Mouse (Mus musculus): ENCODE results near the gene Mybph. TPM values are rescaled to one million over a fixed set of nuclear protein-coding genes. Genes with fewer than 3 reads are reported as not detected.

Mybph gene
- polyA plus RNA-seq, 1 experiment from 2014 or later, result not detected

GRCm38 (mm10) chr1:134236142-134236541, 42.9 kb downstream of the Mybph start:
- Histone ChIP-seq H3K9me3 (ENCODE audit: low read length) (no peaks in the 10 kb centered on the region), H3K4me2 (ENCODE audit: low read depth, low read length) (no peak overlapping the region), H3K36me3 (replicated peaks; ENCODE audit: insufficient read depth, low read length) (no peaks in the 10 kb centered on the region), H3K4me3 (ENCODE audit: low read depth, low read length) (no peak overlapping the region), H3K27me3 (ENCODE audit: insufficient read depth, low read length) (peaks cover 26% of the 10 kb centered on the region), H3K9ac (replicated peaks) (no peak overlapping the region), H3K27ac (ENCODE audit: low read depth) (0 out of 2 replicates have a peak overlapping the region, but pooled peaks have one; percentile 81), H3K4me1 (ENCODE audit: insufficient read depth) (peaks cover 32% of the 10 kb centered on the region)
- WGBS (ENCODE audit: insufficient replicate concordance), result 37% methylated on average over 3 of the region's 3 CpGs
- DNase-seq, result no peak
- TF ChIP-seq CTCF (IDR thresholded peaks at IDR 0.05; ENCODE audit: low read depth), result no peak
- ATAC-seq, result no peak

DNA sequence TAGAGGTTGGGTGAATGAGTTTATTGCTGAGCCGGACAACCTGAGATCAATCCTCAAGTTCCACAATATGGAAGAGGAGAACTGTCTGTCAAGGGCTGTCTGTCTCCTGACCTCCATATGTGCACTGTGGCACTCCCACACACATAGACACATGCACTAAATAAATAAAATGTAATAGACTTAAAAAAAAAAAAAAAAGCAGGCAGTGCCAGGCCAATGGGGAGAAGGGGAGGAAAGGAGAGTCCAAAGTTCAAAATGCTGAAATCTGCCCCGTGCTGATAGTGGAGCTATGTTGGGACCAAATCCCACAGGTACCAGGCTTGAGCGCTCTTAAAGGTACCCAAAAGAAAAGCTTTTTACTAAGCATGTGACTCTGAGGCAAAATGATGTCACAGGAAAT, 44.2 kb downstream of the Mybph start:
- DNase-seq (peak; percentile 51), ATAC-seq (peak; percentile 80)
- Histone ChIP-seq H3K27ac (ENCODE audit: low read depth) (peak overlapping the region; percentile 97), H3K9ac (replicated peaks) (no peak overlapping the region), H3K36me3 (replicated peaks; ENCODE audit: insufficient read depth, low read length) (no peaks in the 10 kb centered on the region), H3K4me2 (ENCODE audit: low read depth, low read length) (no peak overlapping the region), H3K27me3 (ENCODE audit: insufficient read depth, low read length) (peaks cover 26% of the 10 kb centered on the region), H3K4me3 (ENCODE audit: low read depth, low read length) (no peak overlapping the region), H3K9me3 (ENCODE audit: low read length) (no peaks in the 10 kb centered on the region), H3K4me1 (ENCODE audit: insufficient read depth) (peaks cover 33% of the 10 kb centered on the region)
- 44% methylated on average over 3 of the region's 3 CpGs for WGBS (ENCODE audit: insufficient replicate concordance)
- TF ChIP-seq EP300 (IDR thresholded peaks at IDR 0.05; ENCODE audit: low read depth) (peak; percentile 81), CTCF (IDR thresholded peaks at IDR 0.05; ENCODE audit: low read depth) (no peak)

GRCm38 (mm10) chr1:134240701-134241100, 47.5 kb downstream of the Mybph start:
- Histone ChIP-seq H3K27me3 (ENCODE audit: insufficient read depth, low read length) (peaks cover 7% of the 10 kb centered on the region; the same call in 1 of the 2 replicates), H3K4me1 (ENCODE audit: insufficient read depth) (peaks cover 33% of the 10 kb centered on the region), H3K36me3 (replicated peaks; ENCODE audit: insufficient read depth, low read length) (no peaks in the 10 kb centered on the region), H3K9me3 (ENCODE audit: low read length) (no peaks in the 10 kb centered on the region), H3K27ac (ENCODE audit: low read depth) (no peak overlapping the region), H3K4me2 (ENCODE audit: low read depth, low read length) (no peak overlapping the region), H3K9ac (replicated peaks) (no peak overlapping the region), H3K4me3 (ENCODE audit: low read depth, low read length) (no peak overlapping the region)
- DNase-seq, result no peak
- no peak for ATAC-seq
- WGBS (ENCODE audit: insufficient replicate concordance), result 53% methylated on average over 9 of the region's 9 CpGs
- TF ChIP-seq CTCF (IDR thresholded peaks at IDR 0.05; ENCODE audit: low read depth) (no peak), EP300 (IDR thresholded peaks at IDR 0.05; ENCODE audit: low read depth) (no peak)

GRCm38 (mm10) chr1:134241298-134241697, 48.0 kb downstream of the Mybph start:
- Histone ChIP-seq H3K27me3 (ENCODE audit: insufficient read depth, low read length) (0 out of 2 replicates have a peak, but pooled peaks cover 3% of the 10 kb centered on the region), H3K36me3 (replicated peaks; ENCODE audit: insufficient read depth, low read length) (no peaks in the 10 kb centered on the region)
- WGBS (ENCODE audit: insufficient replicate concordance), result 81% methylated on average over 8 of the region's 8 CpGs

GRCm38 (mm10) chr1:134242286-134242685, 49.0 kb downstream of the Mybph start:
- peak overlapping the region; percentile 70 for H3K27ac ChIP-seq (ENCODE audit: low read depth)

More at GRCm38 (mm10) chr1:134241298-134241697, 48.0 kb downstream of the Mybph start:
- DNase-seq, result no peak
- no peak overlapping the region for H3K4me2 ChIP-seq (ENCODE audit: low read depth, low read length)
- H3K4me1 ChIP-seq (ENCODE audit: insufficient read depth), result peaks cover 29% of the 10 kb centered on the region
- no peak for ATAC-seq
- H3K9ac ChIP-seq (replicated peaks), result no peak overlapping the region
- no peak overlapping the region for H3K27ac ChIP-seq (ENCODE audit: low read depth)
- no peaks in the 10 kb centered on the region for H3K9me3 ChIP-seq (ENCODE audit: low read length)
- no peak overlapping the region for H3K4me3 ChIP-seq (ENCODE audit: low read depth, low read length)
- TF ChIP-seq CTCF (IDR thresholded peaks at IDR 0.05; ENCODE audit: low read depth) (no peak), EP300 (IDR thresholded peaks at IDR 0.05; ENCODE audit: low read depth) (no peak)

GRCm38 (mm10) chr1:134243505-134243904, 50.3 kb downstream of the Mybph start:
- H3K4me1 ChIP-seq (ENCODE audit: insufficient read depth), result peaks cover 19% of the 10 kb centered on the region
- H3K9me3 ChIP-seq (ENCODE audit: low read length), result no peaks in the 10 kb centered on the region
- no peaks in the 10 kb centered on the region for H3K27me3 ChIP-seq (ENCODE audit: insufficient read depth, low read length)
- no peak overlapping the region for H3K9ac ChIP-seq (replicated peaks)
- 69% methylated on average over 6 of the region's 6 CpGs for WGBS (ENCODE audit: insufficient replicate concordance)
- no peaks in the 10 kb centered on the region for H3K36me3 ChIP-seq (replicated peaks; ENCODE audit: insufficient read depth, low read length)
- no peak for ATAC-seq
- no peak overlapping the region for H3K27ac ChIP-seq (ENCODE audit: low read depth)
- no peak for TF ChIP-seq CTCF (IDR thresholded peaks at IDR 0.05; ENCODE audit: low read depth)
- TF ChIP-seq EP300 (IDR thresholded peaks at IDR 0.05; ENCODE audit: low read depth), result no peak
- no peak for DNase-seq
- no peak overlapping the region for H3K4me3 ChIP-seq (ENCODE audit: low read depth, low read length)
- no peak overlapping the region for H3K4me2 ChIP-seq (ENCODE audit: low read depth, low read length)

More at GRCm38 (mm10) chr1:134242286-134242685, 49.0 kb downstream of the Mybph start:
- Histone ChIP-seq H3K36me3 (replicated peaks; ENCODE audit: insufficient read depth, low read length) (no peaks in the 10 kb centered on the region), H3K4me2 (ENCODE audit: low read depth, low read length) (no peak overlapping the region), H3K9me3 (ENCODE audit: low read length) (no peaks in the 10 kb centered on the region), H3K4me3 (ENCODE audit: low read depth, low read length) (no peak overlapping the region), H3K27me3 (ENCODE audit: insufficient read depth, low read length) (no peaks in the 10 kb centered on the region), H3K4me1 (ENCODE audit: insufficient read depth) (peaks cover 24% of the 10 kb centered on the region), H3K9ac (replicated peaks) (no peak overlapping the region)
- WGBS (ENCODE audit: insufficient replicate concordance), result 40% methylated on average over 2 of the region's 2 CpGs
- TF ChIP-seq EP300 (IDR thresholded peaks at IDR 0.05; ENCODE audit: low read depth) (peak; percentile 55; the same call in 1 of the 2 replicates), CTCF (IDR thresholded peaks at IDR 0.05; ENCODE audit: low read depth) (no peak)
- ATAC-seq, result peak; percentile 30
- DNase-seq, result no peak

Data from liver, postnatal 0 days (tissue).